Mouse (Mus musculus) neural tube, embryonic 11.5 days (tissue): Measurements from ENCODE around the gene Frmd4b. TPM values are rescaled to one million over a fixed set of nuclear protein-coding genes. Genes with fewer than 3 reads are reported as not detected.

Experiments
- ATAC-seq: fragments of 200-750 bp; cut with Nextera tagmentation; 2 replicates; pipeline ENCODE4 v1.8.0; 2017; ENCODE audit warnings: moderate number of reproducible peaks, mild to moderate bottlenecking, moderate TSS enrichment, moderate library complexity; ENCODE audit not compliant: insufficient read depth, low FRiP score, low TSS enrichment
- DNase-seq: peaks from one replicate; pipeline ENCODE4 v3.0.0-alpha.2; 2015; ENCODE audit warnings: low spot score
- H3K27ac ChIP-seq: fragments of 300-500 bp; sonication (generic); 2 replicates; pipeline ENCODE4 v1.5.1; 2014; ENCODE audit warnings: low read depth, mild to moderate bottlenecking, low read length
- H3K27me3 ChIP-seq: fragments of 300-500 bp; sonication (generic); 2 replicates; pipeline ENCODE4 v1.6.1; 2014; ENCODE audit warnings: mild to moderate bottlenecking, low read length, mixed read lengths; ENCODE audit not compliant: control insufficient read depth, insufficient read depth
- H3K36me3 ChIP-seq: fragments of 300-500 bp; sonication (generic); 2 replicates; pipeline ENCODE4 v1.6.1; 2014; ENCODE audit warnings: mild to moderate bottlenecking, low read length, moderate library complexity, mixed read lengths; ENCODE audit not compliant: control insufficient read depth, insufficient read depth
- H3K4me1 ChIP-seq: fragments of 300-500 bp; sonication (generic); 2 replicates; pipeline ENCODE4 v1.6.1; 2014; ENCODE audit warnings: low read length, mixed read lengths; ENCODE audit not compliant: control insufficient read depth, insufficient read depth
- H3K4me2 ChIP-seq: fragments of 300-500 bp; sonication (generic); 2 replicates; pipeline ENCODE4 v1.6.1; 2014; ENCODE audit warnings: low read depth, mild to moderate bottlenecking, moderate library complexity
- H3K4me3 ChIP-seq: fragments of 300-500 bp; sonication (generic); 2 replicates; pipeline ENCODE4 v1.5.1; 2014; ENCODE audit warnings: low read depth, low read length
- H3K9ac ChIP-seq: fragments of 300-500 bp; sonication (generic); 2 replicates; pipeline ENCODE4 v1.6.1; 2014; ENCODE audit warnings: mild to moderate bottlenecking, low read length
- H3K9me3 ChIP-seq: fragments of 300-500 bp; sonication (generic); 2 replicates; pipeline ENCODE4 v1.6.1; 2016; ENCODE audit warnings: low read length; ENCODE audit not compliant: control insufficient read depth
- WGBS: fragments of 180-500 bp; shearing (Covaris S2); extraction: QIAGEN DNeasy Blood & Tissue Kit; methylation state at CpG from one replicate; pipeline ENCODE4 v1.1.7; 2014; 5-methylcytosine and 5-hydroxymethylcytosine counted together
- polyA plus RNA-seq: library from polyadenylated mRNA; unstranded; fragments of >200 nt; fragmentation: Nextera tagmentation; extraction: Ambion mirVana; gene quantifications from 2 replicates; pipeline ENCODE4 v1.2.1, GENCODE M21; 2014

Frmd4b gene
- polyA plus RNA-seq, 1 experiment from 2014 or later: 50.5 TPM

DNA sequence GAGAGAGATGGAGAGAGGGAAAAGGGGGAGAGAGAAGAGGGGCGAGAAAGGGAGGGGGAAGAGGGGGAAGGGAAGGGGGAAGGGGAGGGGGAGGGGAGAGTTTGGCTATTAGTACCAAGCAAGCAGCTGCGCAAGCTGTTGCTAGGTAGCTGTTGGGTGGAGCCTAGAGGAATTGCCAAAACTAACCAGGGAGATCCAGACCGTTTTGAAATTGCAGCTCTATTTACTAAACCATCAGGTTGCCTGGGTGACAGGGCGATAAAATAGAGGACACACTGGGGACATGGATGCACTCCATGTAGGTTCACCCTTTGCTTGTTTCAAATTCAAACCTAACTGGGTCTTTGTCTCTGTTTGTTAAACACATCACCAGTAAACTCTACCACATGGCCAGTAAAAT lies 341.0 kb downstream of the Frmd4b start:
- 41% methylated on average over 4 of the region's 4 CpGs for WGBS
- H3K27me3 ChIP-seq: no peaks in the 10 kb centered on the region
- no peak overlapping the region for H3K4me3 ChIP-seq
- DNase-seq (peak; percentile 16), ATAC-seq (no peak)
- H3K27ac ChIP-seq: no peak overlapping the region
- no peaks in the 10 kb centered on the region for H3K36me3 ChIP-seq
- H3K4me1 ChIP-seq: no peaks in the 10 kb centered on the region
- H3K9me3 ChIP-seq: no peaks in the 10 kb centered on the region
- H3K9ac ChIP-seq: no peak overlapping the region
- H3K4me2 ChIP-seq: no peak overlapping the region

DNA sequence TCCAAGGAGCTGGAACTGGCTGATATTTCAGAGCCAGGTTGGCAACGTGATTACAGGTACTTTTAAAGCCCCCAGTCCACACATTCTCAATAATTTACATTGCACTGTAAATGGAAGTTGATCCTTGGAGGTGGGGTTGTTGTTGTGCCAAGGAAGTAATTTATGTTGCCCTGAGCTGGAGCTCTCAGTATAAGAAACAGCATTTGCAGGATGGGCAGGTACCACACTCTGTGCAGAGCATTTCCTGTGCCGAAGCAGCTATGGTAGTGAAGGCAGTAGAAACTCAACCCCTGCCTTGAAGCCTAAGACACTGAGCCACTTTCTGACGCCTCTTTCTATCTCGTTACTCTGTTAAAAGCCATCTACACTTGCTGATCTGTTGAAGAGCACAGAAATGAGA lies 341.6 kb downstream of the Frmd4b start:
- Histone ChIP-seq H3K9ac (no peak overlapping the region), H3K27me3 (no peaks in the 10 kb centered on the region), H3K36me3 (no peaks in the 10 kb centered on the region), H3K4me2 (no peak overlapping the region), H3K9me3 (no peaks in the 10 kb centered on the region), H3K4me3 (no peak overlapping the region), H3K4me1 (no peaks in the 10 kb centered on the region), H3K27ac (no peak overlapping the region)
- DNase-seq (no peak), ATAC-seq (no peak)
- WGBS: 57% methylated on average over 4 of the region's 4 CpGs

DNA sequence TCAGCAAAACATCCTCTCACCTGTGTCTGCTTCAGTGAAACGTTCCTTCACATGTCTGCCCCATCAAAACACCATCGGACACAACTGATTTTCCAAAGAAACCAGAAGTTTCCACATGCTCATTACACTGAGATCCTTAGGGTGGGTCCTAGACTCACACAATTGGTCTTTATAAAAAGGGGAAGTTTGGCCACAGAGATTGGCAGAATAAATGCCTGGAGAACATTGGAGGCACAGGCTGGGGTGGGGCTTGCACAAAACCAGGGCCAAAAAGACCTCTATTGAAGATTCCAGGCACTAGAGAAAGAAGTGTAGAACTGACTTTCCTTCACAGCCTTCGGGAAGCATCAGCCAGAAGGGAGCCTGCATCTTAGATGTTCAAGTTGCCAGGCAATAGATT lies 343.6 kb downstream of the Frmd4b start:
- H3K27me3 ChIP-seq: no peaks in the 10 kb centered on the region
- no peak overlapping the region for H3K9ac ChIP-seq
- no peak overlapping the region for H3K4me2 ChIP-seq
- H3K4me3 ChIP-seq: no peak overlapping the region
- no peaks in the 10 kb centered on the region for H3K9me3 ChIP-seq
- H3K36me3 ChIP-seq: no peaks in the 10 kb centered on the region
- no peaks in the 10 kb centered on the region for H3K4me1 ChIP-seq
- WGBS: 85% methylated on average over 3 of the region's 3 CpGs
- DNase-seq (no peak), ATAC-seq (no peak)
- no peak overlapping the region for H3K27ac ChIP-seq

DNA sequence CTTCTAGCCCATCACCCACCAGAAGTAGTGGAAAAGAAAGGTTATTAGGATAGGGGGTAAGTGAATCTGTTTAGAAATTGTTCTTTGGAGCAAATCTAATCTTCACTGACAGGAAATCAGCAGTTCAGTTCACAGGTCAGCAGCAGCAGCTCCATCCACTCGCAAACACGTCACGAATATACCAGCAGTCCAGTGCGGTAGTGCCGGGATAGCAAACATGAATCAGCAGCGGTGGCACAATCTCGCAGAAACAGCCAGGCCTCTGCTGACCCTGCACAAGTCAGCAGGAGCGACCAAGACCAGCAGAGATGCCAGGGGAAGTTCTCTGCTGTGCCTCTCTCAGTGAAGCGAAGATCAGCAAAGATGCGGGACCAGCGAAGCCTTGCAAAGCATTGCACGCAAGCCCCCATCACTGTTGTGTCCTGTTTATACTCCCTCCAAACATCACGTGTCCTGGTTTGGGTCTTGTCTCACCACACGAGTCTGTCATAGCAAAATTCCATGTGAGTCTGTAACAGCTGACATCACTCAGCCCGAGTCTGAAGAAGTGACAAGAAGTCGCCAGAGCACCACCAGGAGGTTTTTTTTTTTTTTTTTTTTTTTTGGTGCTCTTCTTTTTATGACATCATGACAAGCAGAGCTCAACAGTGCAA lies 344.2 kb downstream of the Frmd4b start:
- no peak overlapping the region for H3K4me2 ChIP-seq
- H3K4me1 ChIP-seq: no peaks in the 10 kb centered on the region
- no peak for ATAC-seq
- no peaks in the 10 kb centered on the region for H3K27me3 ChIP-seq
- no peak overlapping the region for H3K4me3 ChIP-seq
- H3K9ac ChIP-seq: no peak overlapping the region
- no peak for DNase-seq
- no peaks in the 10 kb centered on the region for H3K36me3 ChIP-seq
- no peaks in the 10 kb centered on the region for H3K9me3 ChIP-seq
- H3K27ac ChIP-seq: no peak overlapping the region
- WGBS: 89% methylated on average over 16 of the region's 16 CpGs

DNA sequence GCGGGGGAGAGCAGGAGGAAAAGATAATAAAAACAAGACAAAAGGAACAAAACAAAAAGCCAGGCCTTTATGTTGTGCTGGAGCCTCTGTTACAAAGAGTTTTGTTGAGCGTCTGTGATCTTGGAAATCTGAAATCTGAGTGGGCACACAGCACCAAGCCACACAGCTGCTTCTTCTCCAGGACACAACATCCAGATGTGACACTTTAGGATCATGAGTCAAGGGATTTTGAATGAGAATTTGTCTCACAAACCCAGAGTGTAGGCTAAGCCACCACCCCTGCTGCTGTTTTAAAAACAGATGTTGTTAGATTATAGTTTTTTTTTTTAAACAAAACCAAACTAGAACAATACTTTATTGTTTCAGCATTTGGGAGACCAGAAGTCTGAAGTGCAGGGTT lies 345.0 kb downstream of the Frmd4b start:
- DNase-seq (no peak), ATAC-seq (no peak)
- no peak overlapping the region for H3K27ac ChIP-seq
- no peaks in the 10 kb centered on the region for H3K9me3 ChIP-seq
- H3K9ac ChIP-seq: no peak overlapping the region
- no peak overlapping the region for H3K4me2 ChIP-seq
- H3K4me3 ChIP-seq: no peak overlapping the region
- no peaks in the 10 kb centered on the region for H3K4me1 ChIP-seq
- 43% methylated on average over 2 of the region's 2 CpGs for WGBS
- no peaks in the 10 kb centered on the region for H3K36me3 ChIP-seq
- H3K27me3 ChIP-seq: no peaks in the 10 kb centered on the region

DNA sequence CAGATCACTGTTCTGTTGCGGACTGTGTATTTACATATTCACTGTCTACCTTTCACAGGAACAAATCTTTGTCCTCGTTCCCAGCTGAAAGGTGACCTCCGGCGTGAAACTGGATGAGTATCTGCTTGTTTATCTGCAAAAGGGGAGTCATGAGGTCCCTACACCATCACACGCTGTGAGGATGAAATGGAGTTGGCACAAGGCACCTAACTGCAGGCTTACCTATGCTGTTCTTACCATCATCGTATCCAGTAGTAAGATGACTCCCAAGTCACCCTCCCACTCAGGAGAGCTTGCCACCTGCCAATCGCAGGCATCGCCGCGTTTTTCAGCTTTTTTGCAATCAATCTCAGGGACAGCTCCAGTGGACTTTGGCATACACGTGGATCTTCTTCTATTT lies 347.7 kb downstream of the Frmd4b start:
- Histone ChIP-seq H3K9me3 (no peaks in the 10 kb centered on the region), H3K36me3 (no peaks in the 10 kb centered on the region), H3K4me3 (no peak overlapping the region), H3K27me3 (no peaks in the 10 kb centered on the region), H3K4me2 (no peak overlapping the region), H3K4me1 (no peaks in the 10 kb centered on the region), H3K27ac (no peak overlapping the region), H3K9ac (no peak overlapping the region)
- DNase-seq (no peak), ATAC-seq (no peak)
- WGBS: 80% methylated on average over 11 of the region's 11 CpGs

DNA sequence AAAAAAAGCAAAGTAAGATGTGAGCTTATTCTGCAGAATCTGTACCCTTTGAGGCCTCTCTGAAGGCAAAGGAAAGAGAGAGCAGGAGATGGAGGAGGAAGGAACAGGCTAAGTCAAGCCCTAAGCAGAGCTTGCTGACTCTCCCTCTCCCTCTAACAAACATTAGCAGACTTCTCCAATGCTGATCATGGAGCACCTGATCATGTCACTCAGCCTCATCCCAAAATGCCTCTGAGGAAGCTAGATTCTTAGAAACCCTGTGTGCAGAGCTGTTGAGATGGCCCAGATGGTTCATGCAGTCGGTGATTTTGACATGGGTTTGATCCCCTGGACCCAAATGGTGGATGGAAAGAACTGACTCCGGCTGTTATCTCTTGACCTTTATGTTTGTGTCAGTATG lies 350.2 kb downstream of the Frmd4b start:
- Histone ChIP-seq H3K36me3 (no peaks in the 10 kb centered on the region), H3K9ac (no peak overlapping the region), H3K9me3 (no peaks in the 10 kb centered on the region), H3K27ac (no peak overlapping the region), H3K27me3 (no peaks in the 10 kb centered on the region), H3K4me1 (no peaks in the 10 kb centered on the region), H3K4me2 (no peak overlapping the region), H3K4me3 (no peak overlapping the region)
- WGBS: 86% methylated on average over 2 of the region's 2 CpGs
- no peak for ATAC-seq
- DNase-seq: no peak

DNA sequence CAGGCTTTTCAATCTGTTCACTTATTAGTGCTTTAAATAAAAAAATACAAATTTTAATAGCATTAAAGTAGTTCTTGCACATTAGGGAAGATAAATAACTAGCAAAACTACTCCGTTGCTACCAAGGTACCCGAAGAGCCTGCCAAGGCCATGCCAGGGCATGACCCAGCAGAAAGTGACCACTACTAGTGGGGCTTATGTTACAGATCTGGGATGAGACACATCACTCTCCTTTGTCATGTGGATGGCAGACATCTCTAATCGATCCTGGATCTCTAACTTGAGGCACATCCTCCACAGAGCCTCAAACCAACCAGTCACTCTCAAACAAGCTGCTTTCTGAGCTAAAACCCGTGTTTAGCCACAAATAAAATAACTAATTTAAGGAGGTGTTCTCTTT lies 350.7 kb downstream of the Frmd4b start:
- 78% methylated on average over 4 of the region's 4 CpGs for WGBS
- H3K36me3 ChIP-seq: no peaks in the 10 kb centered on the region
- no peaks in the 10 kb centered on the region for H3K4me1 ChIP-seq
- H3K9me3 ChIP-seq: no peaks in the 10 kb centered on the region
- ATAC-seq (no peak), DNase-seq (no peak)
- no peak overlapping the region for H3K9ac ChIP-seq
- no peak overlapping the region for H3K4me3 ChIP-seq
- no peaks in the 10 kb centered on the region for H3K27me3 ChIP-seq
- H3K4me2 ChIP-seq: no peak overlapping the region
- H3K27ac ChIP-seq: no peak overlapping the region

DNA sequence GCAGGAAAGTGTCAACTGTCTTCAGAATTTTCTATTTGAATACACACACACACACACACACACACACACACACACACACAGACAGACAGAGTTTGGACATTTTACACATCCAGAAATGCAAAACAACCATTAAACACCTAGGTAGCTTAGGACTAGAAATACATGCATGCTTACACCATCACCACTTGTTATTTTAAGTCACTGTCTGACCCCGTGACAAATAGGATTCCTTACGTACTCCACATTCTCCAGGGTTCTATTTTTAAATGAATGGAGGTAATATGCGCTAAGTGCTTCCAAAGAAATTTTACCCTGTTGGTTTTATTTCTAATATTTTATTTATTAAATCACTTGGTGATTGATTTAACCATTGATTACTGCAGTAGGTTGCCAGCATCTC lies 351.6 kb downstream of the Frmd4b start:
- DNase-seq (no peak), ATAC-seq (no peak)
- 83% methylated on average over 3 of the region's 3 CpGs for WGBS
- H3K9ac ChIP-seq: no peak overlapping the region
- H3K4me2 ChIP-seq: no peak overlapping the region
- no peaks in the 10 kb centered on the region for H3K36me3 ChIP-seq
- H3K27me3 ChIP-seq: no peaks in the 10 kb centered on the region
- H3K4me3 ChIP-seq: no peak overlapping the region
- no peaks in the 10 kb centered on the region for H3K9me3 ChIP-seq
- H3K27ac ChIP-seq: no peak overlapping the region
- no peaks in the 10 kb centered on the region for H3K4me1 ChIP-seq
